Mouse (Mus musculus) hindbrain, embryonic 14.5 days (tissue): ENCODE results near the gene Tacc2. TPM values are rescaled to one million over a fixed set of nuclear protein-coding genes. Genes with fewer than 3 reads are reported as not detected.

Source experiments
- ATAC-seq: fragments of 200-750 bp; cut with Nextera tagmentation; 2 replicates; pipeline ENCODE4 v1.8.0; 2017; ENCODE audit warnings: moderate number of reproducible peaks, mild to moderate bottlenecking, moderate TSS enrichment, moderate library complexity; ENCODE audit not compliant: low FRiP score
- DNase-seq: peaks from one replicate; pipeline ENCODE4 v3.0.0-alpha.2; 2015; ENCODE audit warnings: low spot score
- H3K27ac ChIP-seq: fragments of 300-500 bp; sonication (generic); 2 replicates; pipeline ENCODE4 v1.5.1; 2014; ENCODE audit warnings: mild to moderate bottlenecking, moderate library complexity
- H3K27me3 ChIP-seq: fragments of 300-500 bp; sonication (generic); 2 replicates; pipeline ENCODE4 v1.6.1; 2014; ENCODE audit warnings: mild to moderate bottlenecking, low read length, mixed read lengths; ENCODE audit not compliant: control insufficient read depth, insufficient read depth
- H3K36me3 ChIP-seq: fragments of 300-500 bp; sonication (generic); replicated peaks from 2 replicates; pipeline ENCODE4 v1.6.1; 2014; ENCODE audit not compliant: control insufficient read depth, insufficient read depth
- H3K4me1 ChIP-seq: fragments of 300-500 bp; sonication (generic); replicated peaks from 2 replicates; pipeline ENCODE4 v1.6.1; 2014; ENCODE audit warnings: antibody characterized with exemption, low read length, mixed read lengths; ENCODE audit not compliant: control insufficient read depth, insufficient read depth
- H3K4me2 ChIP-seq: fragments of 300-500 bp; sonication (generic); replicated peaks from 2 replicates; pipeline ENCODE4 v1.6.1; 2014; ENCODE audit warnings: mild to moderate bottlenecking, moderate library complexity
- H3K4me3 ChIP-seq: fragments of 300-500 bp; sonication (generic); replicated peaks from 2 replicates; pipeline ENCODE4 v1.5.1; 2014; ENCODE audit warnings: mild to moderate bottlenecking, low read length
- H3K9ac ChIP-seq: fragments of 300-500 bp; sonication (generic); 2 replicates; pipeline ENCODE4 v1.6.1; 2014
- H3K9me3 ChIP-seq: fragments of 300-500 bp; sonication (generic); 2 replicates; pipeline ENCODE4 v1.6.1; 2016; ENCODE audit warnings: low read length; ENCODE audit not compliant: control insufficient read depth
- WGBS: fragments of 180-500 bp; shearing (Covaris S2); extraction: QIAGEN DNeasy Blood & Tissue Kit; methylation state at CpG from one replicate; pipeline ENCODE4 v1.1.7; 2014; 5-methylcytosine and 5-hydroxymethylcytosine counted together
- polyA plus RNA-seq: library from polyadenylated mRNA; unstranded; fragments of >200 nt; fragmentation: Nextera tagmentation; extraction: Ambion mirVana; gene quantifications from 2 replicates; pipeline ENCODE4 v1.2.1, GENCODE M21; 2014

Gene Tacc2
- polyA plus RNA-seq, 1 experiment from 2014 or later, result 58.9 TPM

DNA sequence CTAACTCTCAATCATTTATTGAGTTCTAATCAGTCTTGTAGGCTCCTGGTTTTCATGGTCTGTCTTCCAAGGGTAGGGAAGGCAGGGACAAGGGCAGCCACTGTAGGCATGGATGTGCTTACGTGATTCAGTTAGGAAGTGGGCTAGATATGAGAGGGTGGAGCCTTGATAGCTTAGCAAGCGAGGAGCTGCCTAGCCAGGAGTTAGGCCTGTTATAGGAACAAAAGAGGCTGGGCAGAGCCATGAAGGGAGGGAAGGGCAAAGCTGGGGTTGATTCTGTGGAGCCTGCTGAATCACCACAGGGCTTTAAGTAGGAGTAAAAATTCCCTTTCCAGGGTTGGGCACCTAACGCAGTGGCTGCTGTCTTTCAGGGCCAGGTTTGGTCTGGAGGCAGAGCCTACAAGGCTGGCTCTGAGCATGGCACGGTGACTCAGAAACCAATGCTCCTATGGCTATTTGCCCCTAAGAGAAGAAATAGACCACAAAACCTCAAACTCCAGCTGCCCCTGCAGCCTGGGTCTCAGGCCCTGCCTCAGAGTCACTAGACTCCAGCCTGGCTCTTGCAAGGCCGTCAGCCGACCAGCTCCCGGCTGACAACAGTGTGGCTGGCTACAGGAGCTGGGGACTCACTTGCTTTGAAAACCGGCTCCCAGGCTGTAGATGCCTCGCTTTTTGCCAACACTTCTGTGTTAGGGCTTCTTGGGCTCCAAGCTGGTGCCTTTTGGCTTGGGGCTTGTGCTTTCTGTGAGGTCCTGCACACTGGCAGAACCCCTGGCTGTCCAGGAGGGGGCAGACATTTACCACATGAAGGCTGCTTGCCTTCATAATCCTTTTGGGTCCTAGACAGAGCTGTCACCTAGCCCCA lies 96.2 kb downstream of the Tacc2 start:
- WGBS, result 65% methylated on average over 9 of the region's 9 CpGs
- no peak overlapping the region for H3K27ac ChIP-seq
- no peak for ATAC-seq
- H3K27me3 ChIP-seq, result no peaks in the 10 kb centered on the region
- H3K36me3 ChIP-seq, result no peaks in the 10 kb centered on the region
- no peak overlapping the region for H3K9ac ChIP-seq
- DNase-seq, result peak; percentile 67
- no peak overlapping the region for H3K4me3 ChIP-seq
- no peaks in the 10 kb centered on the region for H3K9me3 ChIP-seq
- no peak overlapping the region for H3K4me2 ChIP-seq
- H3K4me1 ChIP-seq, result peaks cover 35% of the 10 kb centered on the region

DNA sequence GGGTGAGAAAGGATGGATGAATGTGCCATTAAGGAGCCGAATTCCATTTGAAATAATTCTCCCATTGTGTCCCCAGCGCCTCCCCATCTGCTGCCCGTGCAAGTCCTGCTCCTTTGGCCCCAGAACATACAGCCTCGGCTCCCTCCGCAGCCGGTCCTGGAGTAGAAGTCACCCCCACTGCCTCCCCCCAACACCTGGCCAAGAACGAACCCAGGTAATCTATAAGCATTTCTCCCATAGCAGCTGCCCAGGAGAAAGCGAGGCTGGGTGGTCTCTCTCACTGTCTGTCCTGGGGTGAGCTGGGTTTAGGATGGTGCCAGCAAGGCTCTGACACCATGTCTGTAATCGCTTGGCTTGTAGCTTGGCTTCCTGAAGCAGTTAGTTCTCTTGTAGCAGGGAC lies 97.3 kb downstream of the Tacc2 start:
- H3K36me3 ChIP-seq, result no peaks in the 10 kb centered on the region
- ATAC-seq (no peak), DNase-seq (no peak)
- no peak overlapping the region for H3K27ac ChIP-seq
- no peaks in the 10 kb centered on the region for H3K9me3 ChIP-seq
- H3K4me1 ChIP-seq, result peaks cover 27% of the 10 kb centered on the region
- no peak overlapping the region for H3K4me2 ChIP-seq
- H3K4me3 ChIP-seq, result no peak overlapping the region
- WGBS, result 76% methylated on average over 9 of the region's 9 CpGs
- H3K27me3 ChIP-seq, result no peaks in the 10 kb centered on the region
- H3K9ac ChIP-seq, result no peak overlapping the region

DNA sequence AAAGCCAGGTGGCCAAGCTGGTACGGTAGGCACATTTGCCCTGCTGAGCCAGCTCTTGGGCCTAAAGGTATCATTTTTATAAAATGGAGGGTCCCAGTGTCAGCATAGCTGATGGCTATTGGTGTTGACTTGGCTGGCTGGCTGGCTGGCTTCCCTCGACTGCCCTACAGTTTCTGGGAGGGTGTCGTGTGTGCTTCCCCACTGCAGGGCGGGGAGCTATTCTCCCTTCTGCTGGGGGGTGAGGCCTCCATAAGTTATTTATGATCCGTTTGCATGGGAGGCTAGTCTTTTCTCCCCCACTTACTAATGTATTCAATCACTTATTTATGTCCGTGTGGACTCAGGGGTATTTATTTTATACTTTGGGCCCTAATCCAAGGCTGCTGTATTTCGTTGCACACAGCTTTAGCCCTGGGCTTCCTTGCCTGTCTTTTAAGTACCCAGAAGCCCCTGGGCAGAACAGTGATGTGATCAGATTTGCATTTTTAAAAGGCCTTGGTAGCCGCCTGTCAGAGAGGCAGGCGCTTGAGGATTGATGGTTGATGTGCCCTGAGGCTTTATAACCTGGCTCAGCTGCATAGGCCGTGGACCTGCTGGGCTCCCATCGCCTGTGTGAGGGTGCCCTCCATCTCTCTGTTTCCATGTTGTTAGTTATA lies 99.8 kb downstream of the Tacc2 start:
- peaks cover 6% of the 10 kb centered on the region; the same call in 1 of the 2 replicates for H3K4me1 ChIP-seq
- ATAC-seq, result peak; percentile 60

DNA sequence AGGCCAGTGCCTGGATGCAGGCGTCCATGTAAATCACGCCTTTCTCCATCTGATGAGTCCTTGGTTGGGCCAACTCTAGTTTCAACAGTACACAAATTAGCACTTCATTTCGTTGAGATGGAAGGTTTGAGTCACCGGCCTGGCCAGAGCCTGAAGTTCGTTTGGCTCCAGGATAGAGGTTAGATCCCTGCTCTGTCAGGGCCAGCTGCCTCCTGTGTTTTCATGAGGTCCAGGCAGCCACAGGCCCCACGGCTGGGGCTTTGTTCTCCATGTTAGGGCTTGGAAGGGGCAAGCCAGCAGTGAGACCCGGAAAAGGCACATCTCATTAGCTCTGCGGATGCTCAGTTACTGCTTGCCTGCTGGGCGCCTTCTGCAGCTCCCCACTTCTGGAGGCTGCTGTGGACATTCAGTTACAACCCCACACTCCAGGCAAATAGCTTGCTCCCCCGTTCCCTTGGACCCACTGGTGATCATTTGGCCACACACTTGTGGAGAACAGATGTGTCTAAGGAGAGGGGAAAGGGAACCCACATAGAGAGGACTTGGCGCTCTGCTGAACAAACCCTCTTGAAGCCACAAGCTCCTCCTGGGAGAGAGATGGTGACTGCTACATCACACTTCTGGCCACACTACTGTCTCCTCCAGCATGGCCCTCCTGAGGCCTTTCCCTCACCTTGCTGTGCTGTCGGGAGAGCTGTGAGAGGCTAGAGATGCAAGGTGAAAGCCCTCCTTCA lies 100.5 kb downstream of the Tacc2 start:
- WGBS, result 57% methylated on average over 12 of the region's 12 CpGs
- Histone ChIP-seq H3K4me1 (peaks cover 6% of the 10 kb centered on the region; the same call in 1 of the 2 replicates), H3K4me2 (no peak overlapping the region), H3K36me3 (no peaks in the 10 kb centered on the region), H3K4me3 (no peak overlapping the region), H3K9me3 (no peaks in the 10 kb centered on the region), H3K27ac (peak overlapping the region; percentile 65), H3K9ac (no peak overlapping the region), H3K27me3 (no peaks in the 10 kb centered on the region)
- ATAC-seq, result no peak
- DNase-seq, result no peak

More for the DNA sequence above, 99.8 kb downstream of the Tacc2 start:
- 35% methylated on average over 11 of the region's 11 CpGs for WGBS
- Histone ChIP-seq H3K36me3 (no peaks in the 10 kb centered on the region), H3K27me3 (no peaks in the 10 kb centered on the region), H3K4me2 (no peak overlapping the region), H3K4me3 (no peak overlapping the region), H3K9me3 (no peaks in the 10 kb centered on the region), H3K27ac (peak overlapping the region; percentile 65), H3K9ac (0 out of 2 replicates have a peak overlapping the region, but pooled peaks have one; percentile 6)
- DNase-seq, result no peak

DNA sequence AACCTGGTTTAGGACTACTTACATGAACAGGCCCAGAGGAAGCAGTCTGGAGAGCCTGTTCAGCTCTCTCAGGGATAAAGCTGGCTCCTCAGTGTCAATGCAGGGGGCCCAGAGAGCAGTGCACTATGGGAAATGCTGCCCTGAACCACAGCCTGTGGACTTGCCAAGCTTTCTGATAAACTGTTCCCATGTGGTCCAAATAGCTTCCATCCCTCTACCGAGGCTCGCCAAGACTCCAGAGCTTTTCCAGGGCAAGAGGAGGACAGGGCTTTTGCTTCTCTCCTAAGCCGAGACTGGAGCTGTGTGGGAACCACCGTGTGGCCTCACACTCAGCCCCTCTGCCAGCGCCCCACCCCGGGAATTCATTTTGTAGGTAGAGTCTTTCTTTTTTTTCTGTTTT lies 101.2 kb downstream of the Tacc2 start:
- no peaks in the 10 kb centered on the region for H3K9me3 ChIP-seq
- WGBS, result 89% methylated on average over 6 of the region's 6 CpGs
- no peak overlapping the region for H3K27ac ChIP-seq
- no peak overlapping the region for H3K4me2 ChIP-seq
- H3K4me1 ChIP-seq, result peaks cover 6% of the 10 kb centered on the region; the same call in 1 of the 2 replicates
- no peaks in the 10 kb centered on the region for H3K27me3 ChIP-seq
- no peak overlapping the region for H3K4me3 ChIP-seq
- no peaks in the 10 kb centered on the region for H3K36me3 ChIP-seq
- no peak overlapping the region for H3K9ac ChIP-seq
- DNase-seq (no peak), ATAC-seq (no peak)

DNA sequence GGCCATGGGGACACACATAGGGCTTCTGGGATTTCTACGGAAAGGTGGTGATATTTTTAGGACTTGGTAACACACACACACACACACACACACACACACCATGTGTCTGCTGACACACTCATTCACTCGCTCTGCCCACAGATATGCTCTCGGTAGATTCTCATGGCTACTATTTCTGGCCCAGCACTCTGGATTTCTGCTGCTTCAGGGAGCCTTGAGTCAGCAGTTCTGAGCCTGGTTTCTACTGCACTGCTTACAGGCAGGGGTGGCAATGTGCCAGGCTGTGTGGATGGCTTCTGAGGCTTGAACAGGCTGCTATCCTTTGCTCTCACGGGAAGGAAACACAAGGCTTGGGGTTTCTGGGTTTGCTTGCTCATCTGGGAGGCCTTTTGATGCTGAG lies 104.6 kb downstream of the Tacc2 start:
- H3K27ac ChIP-seq, result no peak overlapping the region
- DNase-seq (no peak), ATAC-seq (no peak)
- H3K9ac ChIP-seq, result no peak overlapping the region
- no peak overlapping the region for H3K4me2 ChIP-seq
- no peaks in the 10 kb centered on the region for H3K27me3 ChIP-seq
- H3K4me1 ChIP-seq, result peaks cover 6% of the 10 kb centered on the region; the same call in 1 of the 2 replicates
- WGBS, result 71% methylated on average over 4 of the region's 4 CpGs
- no peaks in the 10 kb centered on the region for H3K9me3 ChIP-seq
- no peak overlapping the region for H3K4me3 ChIP-seq
- no peaks in the 10 kb centered on the region for H3K36me3 ChIP-seq

DNA sequence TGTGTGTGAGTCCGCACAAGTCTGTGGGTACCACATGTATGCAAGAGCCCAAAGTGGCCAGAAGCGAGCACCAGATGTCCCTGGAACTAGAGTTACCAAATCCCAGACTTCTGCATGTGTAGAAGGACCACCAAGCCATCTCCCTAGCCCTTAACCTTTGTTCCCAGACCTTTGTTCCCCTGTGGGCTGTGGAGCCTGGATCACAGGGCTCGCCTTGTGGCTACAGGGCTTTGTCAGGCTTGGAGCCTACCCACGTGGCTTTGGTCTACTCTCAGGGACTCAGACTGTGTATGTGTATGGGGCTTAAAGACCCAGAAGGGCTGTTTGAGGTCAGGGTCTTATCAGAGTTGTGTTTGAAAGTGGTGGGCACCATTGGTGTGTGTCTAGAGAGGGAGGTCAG lies 111.4 kb downstream of the Tacc2 start:
- peaks cover 6% of the 10 kb centered on the region; the same call in 1 of the 2 replicates for H3K4me1 ChIP-seq
- 84% methylated on average over 4 of the region's 4 CpGs for WGBS
- H3K4me2 ChIP-seq, result no peak overlapping the region
- no peak overlapping the region for H3K4me3 ChIP-seq
- no peaks in the 10 kb centered on the region for H3K36me3 ChIP-seq
- no peaks in the 10 kb centered on the region for H3K27me3 ChIP-seq
- no peaks in the 10 kb centered on the region for H3K9me3 ChIP-seq
- no peak for DNase-seq
- ATAC-seq, result no peak
- H3K9ac ChIP-seq, result no peak overlapping the region
- no peak overlapping the region for H3K27ac ChIP-seq

DNA sequence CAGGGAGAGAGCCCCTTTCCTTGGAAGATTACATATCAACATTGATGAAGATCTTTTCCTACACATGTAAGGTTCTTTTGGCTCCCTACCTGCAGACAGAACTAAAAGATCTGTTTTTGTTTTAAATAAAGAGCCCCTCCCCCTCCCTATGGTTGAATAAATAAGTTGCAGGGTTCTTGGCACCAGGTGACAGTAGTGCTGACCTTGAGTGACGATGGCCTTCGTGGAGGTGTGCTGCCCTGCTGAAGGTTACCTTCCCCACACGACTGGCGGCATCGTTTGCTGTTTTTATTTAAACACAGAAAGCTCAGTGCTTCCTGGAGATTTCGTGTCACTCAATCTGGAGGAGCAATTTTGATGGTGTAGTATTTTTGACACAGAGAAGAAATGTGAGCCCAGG lies 113.6 kb downstream of the Tacc2 start:
- no peak for DNase-seq
- no peak overlapping the region for H3K27ac ChIP-seq
- H3K4me3 ChIP-seq, result no peak overlapping the region
- no peak overlapping the region for H3K9ac ChIP-seq
- 78% methylated on average over 6 of the region's 6 CpGs for WGBS
- no peaks in the 10 kb centered on the region for H3K9me3 ChIP-seq
- H3K27me3 ChIP-seq, result no peaks in the 10 kb centered on the region
- H3K4me1 ChIP-seq, result peaks cover 24% of the 10 kb centered on the region
- no peak for ATAC-seq
- H3K4me2 ChIP-seq, result no peak overlapping the region
- no peaks in the 10 kb centered on the region for H3K36me3 ChIP-seq

DNA sequence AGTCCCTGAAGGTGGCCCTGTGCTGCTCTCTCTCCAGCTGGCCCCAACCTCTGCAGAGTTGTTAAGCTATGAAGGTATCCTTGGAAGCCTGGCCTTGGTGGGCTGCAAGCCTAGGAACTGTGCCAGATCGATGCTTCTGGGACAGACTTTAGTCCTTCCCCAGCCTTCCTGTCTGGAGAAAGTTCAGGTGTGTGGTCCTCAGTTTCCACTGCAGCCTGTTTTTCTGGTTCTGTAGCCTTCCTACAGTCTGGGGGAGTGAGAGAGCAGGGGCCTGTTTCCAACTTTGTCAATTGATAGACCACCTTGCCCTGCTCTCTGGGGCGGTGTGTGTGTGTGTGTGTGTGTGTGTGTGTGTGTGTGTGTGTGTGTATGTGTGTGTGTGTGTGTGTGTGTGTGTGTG lies 114.7 kb downstream of the Tacc2 start:
- no peaks in the 10 kb centered on the region for H3K9me3 ChIP-seq
- no peaks in the 10 kb centered on the region for H3K36me3 ChIP-seq
- WGBS, result 45% methylated on average over 2 of the region's 2 CpGs
- H3K27ac ChIP-seq, result peak overlapping the region; percentile 99
- H3K4me3 ChIP-seq, result peak overlapping the region; percentile 83
- H3K4me2 ChIP-seq, result peak overlapping the region; percentile 65
- peaks cover 34% of the 10 kb centered on the region for H3K4me1 ChIP-seq
- peak overlapping the region; percentile 98 for H3K9ac ChIP-seq
- ATAC-seq (no peak), DNase-seq (no peak)
- H3K27me3 ChIP-seq, result no peaks in the 10 kb centered on the region
